Mouse (Mus musculus): ENCODE data around the gene 2210418O10Rik. TPM values are rescaled to one million over a fixed set of nuclear protein-coding genes. Genes with fewer than 3 reads are reported as not detected.
"Not testable (repeated sequence)": the region's sequence is repeated elsewhere in the genome, so short reads cannot be mapped to it uniquely, and the experiment has no call there.

2210418O10Rik gene
- polyA plus RNA-seq (2012; rRNA removed), result 4.3 and 5.5 TPM in 2 replicates

DNA sequence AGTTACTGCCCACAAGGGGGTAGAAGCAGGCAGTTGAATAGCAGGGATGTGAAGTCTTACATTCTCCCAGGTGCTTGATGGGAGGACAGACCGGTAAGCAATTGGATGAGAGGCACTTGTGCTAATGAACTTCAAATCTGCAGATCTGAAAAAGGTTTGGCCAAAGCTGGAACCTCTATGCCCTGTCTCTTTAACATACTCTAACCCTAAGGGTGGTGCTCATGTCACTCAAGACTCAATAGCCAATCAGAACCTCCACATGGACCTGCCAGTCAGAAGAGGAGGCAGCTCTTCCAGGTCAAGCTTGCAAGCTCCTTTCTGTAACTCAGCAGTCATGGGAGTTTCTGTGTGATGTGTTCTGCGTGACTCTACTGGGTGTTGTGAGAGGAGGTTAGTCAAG lies at the start of gene 2210418O10Rik:
Gene 2210418O10Rik (plus strand): TSS at position 301 of the 400 bp plus-strand sequence.
- DNase-seq (ENCODE audit: low read depth), result not testable (repeated sequence)

DNA sequence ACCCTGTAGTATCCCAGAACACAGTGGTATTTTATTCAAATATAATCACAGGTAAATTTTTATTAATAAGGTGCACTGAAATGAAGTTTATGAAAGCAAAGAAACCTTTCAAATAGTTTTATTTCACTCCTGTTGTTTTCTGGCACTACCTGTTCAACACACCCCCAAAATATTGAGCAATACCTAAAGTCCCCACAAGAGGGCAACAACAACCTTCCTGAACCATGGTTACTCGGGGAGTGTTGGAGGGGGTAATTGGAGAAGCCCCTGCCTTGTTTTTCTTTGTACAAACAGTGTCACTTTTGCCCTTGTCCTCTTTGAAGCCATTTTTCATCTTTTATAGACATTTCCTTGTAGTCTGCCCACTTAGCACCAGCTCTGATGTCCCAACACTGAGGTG lies 22.1 kb downstream of the 2210418O10Rik start:
- DNase-seq (ENCODE audit: low read depth), result not testable (repeated sequence)

Other genes starting within 250 kb of the 2210418O10Rik start
- gene Gm2004, start 76.7 kb upstream of the 2210418O10Rik start, polyA plus RNA-seq (2012; rRNA removed), result 0.43 and 0.55 TPM in 2 replicates
- gene Gm11009, start 92.9 kb downstream of the 2210418O10Rik start, polyA plus RNA-seq (2012; rRNA removed), result not detected in 2 replicates
- 0.89 and 2.3 TPM in 2 replicates for gene Gm14435, start 197.0 kb downstream of the 2210418O10Rik start, polyA plus RNA-seq (2012; rRNA removed)